Mouse (Mus musculus) heart, postnatal 0 days (tissue): Measurements from ENCODE around the gene Crocc. TPM values are rescaled to one million over a fixed set of nuclear protein-coding genes. Genes with fewer than 3 reads are reported as not detected.

Experiments
- ATAC-seq: fragments of 200-750 bp; cut with Nextera tagmentation; 2 replicates; pipeline ENCODE4 v1.8.0; 2017; ENCODE audit warnings: low read depth, moderate number of reproducible peaks, moderate library complexity; ENCODE audit not compliant: insufficient read depth
- DNase-seq: peaks from one replicate; pipeline ENCODE4 v3.0.0-alpha.2; 2016; ENCODE audit warnings: low spot score
- H3K27ac ChIP-seq: fragments of 300-500 bp; sonication (generic); 2 replicates; pipeline ENCODE4 v1.5.1; 2014; ENCODE audit warnings: low read depth, mild to moderate bottlenecking
- H3K27me3 ChIP-seq: fragments of 300-500 bp; sonication (generic); 2 replicates; pipeline ENCODE4 v1.6.1; 2014; ENCODE audit warnings: low read length, mixed read lengths; ENCODE audit not compliant: control insufficient read depth, insufficient read depth
- H3K36me3 ChIP-seq: fragments of 300-500 bp; sonication (generic); replicated peaks from 2 replicates; pipeline ENCODE4 v1.6.1; 2014; ENCODE audit warnings: low read length, mixed read lengths; ENCODE audit not compliant: control insufficient read depth, insufficient read depth
- H3K4me1 ChIP-seq: fragments of 300-500 bp; sonication (generic); 2 replicates; pipeline ENCODE4 v1.6.1; 2014; ENCODE audit warnings: antibody characterized with exemption; ENCODE audit not compliant: control insufficient read depth, insufficient read depth
- H3K4me2 ChIP-seq: fragments of 300-500 bp; sonication (generic); 2 replicates; pipeline ENCODE4 v1.6.1; 2014; ENCODE audit warnings: low read depth, mild to moderate bottlenecking, low read length, moderate library complexity
- H3K4me3 ChIP-seq: fragments of 300-500 bp; sonication (generic); 2 replicates; pipeline ENCODE4 v1.5.1; 2014; ENCODE audit warnings: low read depth, low read length
- H3K9ac ChIP-seq: fragments of 300-500 bp; sonication (generic); replicated peaks from 2 replicates; pipeline ENCODE4 v1.6.1; 2014; ENCODE audit warnings: low read depth, low read length, mixed read lengths
- H3K9me3 ChIP-seq: fragments of 300-500 bp; sonication (generic); replicated peaks from 2 replicates; pipeline ENCODE4 v1.6.1; 2016; ENCODE audit warnings: low read length; ENCODE audit not compliant: control insufficient read depth
- CTCF ChIP-seq: IDR thresholded peaks from 2 replicates; pipeline ENCODE4 v1.5.1; 2016; ENCODE audit warnings: antibody characterized with exemption, control low read depth, low read depth
- EP300 ChIP-seq: IDR thresholded peaks from 2 replicates; pipeline ENCODE4 v1.6.1; 2016; ENCODE audit warnings: antibody characterized with exemption, low read depth
- WGBS: fragments of 180-500 bp; shearing (Covaris S2); extraction: QIAGEN DNeasy Blood & Tissue Kit; methylation state at CpG from one replicate; pipeline ENCODE4 v1.1.7; 2014; 5-methylcytosine and 5-hydroxymethylcytosine counted together
- polyA plus RNA-seq: library from polyadenylated mRNA; unstranded; fragments of >200 nt; fragmentation: Nextera tagmentation; extraction: Ambion mirVana; gene quantifications from 2 replicates; pipeline ENCODE4 v1.2.1, GENCODE M21; 2015
- total RNA-seq: library from RNA; depleted of rRNA; stranded (reverse); fragments of >200 nt; gene quantifications from 2 replicates; pipeline ENCODE4 v1.2.3, GENCODE M21; 2014; ENCODE audit warnings: low replicate concordance

Crocc gene
- total and polyA plus RNA-seq, 2 experiments from 2014 or later = 1.8 to 4.9 TPM

DNA sequence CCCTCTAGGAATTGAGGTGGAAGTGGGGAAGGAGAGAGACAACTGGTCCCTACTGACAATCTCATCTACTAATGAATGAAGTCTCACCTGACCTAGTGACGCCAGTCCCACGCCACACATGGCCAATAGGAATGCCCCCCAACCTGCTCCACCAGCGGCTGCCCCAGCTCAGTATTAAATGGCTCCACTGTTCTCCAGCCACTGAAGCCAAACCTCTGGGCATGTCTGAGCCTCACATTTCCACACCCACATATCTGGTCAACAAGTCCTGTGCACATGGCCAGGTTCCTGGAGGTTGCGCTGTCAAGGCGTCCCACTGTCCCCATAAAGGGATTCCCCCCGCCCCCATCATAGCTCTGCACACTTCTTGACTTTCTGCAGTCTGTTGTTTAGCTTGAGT, 75.8 kb downstream of the Crocc start:
- ATAC-seq = no peak
- no peak overlapping the region for H3K4me3 ChIP-seq
- WGBS = 85% methylated on average over 6 of the region's 6 CpGs

DNA sequence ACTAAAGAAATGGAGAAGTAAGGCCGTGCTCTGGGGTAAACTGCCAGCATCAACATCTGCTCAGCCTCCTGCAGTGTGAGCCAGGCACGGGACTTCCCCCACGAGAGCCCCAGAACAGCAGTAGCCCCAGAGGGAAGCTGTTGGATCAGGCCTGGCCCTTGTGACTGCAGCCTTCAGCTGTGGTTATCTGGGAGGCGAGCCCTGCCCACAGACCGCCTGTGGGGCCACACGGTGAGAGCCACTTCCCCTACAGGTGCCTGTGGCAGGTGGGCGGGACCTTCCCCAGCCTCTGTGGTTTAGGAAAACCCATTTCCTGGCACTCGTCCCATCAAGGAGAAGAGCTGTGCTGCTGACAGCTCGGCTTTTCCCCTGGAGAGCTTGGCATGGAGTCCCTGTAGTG, 76.9 kb downstream of the Crocc start:
- ATAC-seq (peak; percentile 42; the same call in 1 of the 2 replicates), DNase-seq (peak; percentile 44)
- no peaks in the 10 kb centered on the region for H3K9me3 ChIP-seq
- peaks cover 15% of the 10 kb centered on the region for H3K36me3 ChIP-seq
- no peak for TF ChIP-seq EP300
- TF ChIP-seq CTCF = no peak
- H3K4me3 ChIP-seq = no peak overlapping the region
- H3K9ac ChIP-seq = no peak overlapping the region
- H3K4me2 ChIP-seq = 0 out of 2 replicates have a peak overlapping the region, but pooled peaks have one; percentile 15
- WGBS = 7% methylated on average over 9 of the region's 9 CpGs
- peaks cover 12% of the 10 kb centered on the region for H3K4me1 ChIP-seq
- no peaks in the 10 kb centered on the region for H3K27me3 ChIP-seq
- peak overlapping the region; percentile 5; the same call in 1 of the 2 replicates for H3K27ac ChIP-seq

More for the DNA sequence above, 75.8 kb downstream of the Crocc start:
- no peak overlapping the region for H3K9ac ChIP-seq
- peaks cover 12% of the 10 kb centered on the region for H3K4me1 ChIP-seq
- H3K36me3 ChIP-seq = peaks cover 4% of the 10 kb centered on the region
- no peak for DNase-seq
- H3K27ac ChIP-seq = no peak overlapping the region
- H3K27me3 ChIP-seq = no peaks in the 10 kb centered on the region
- TF ChIP-seq CTCF = no peak
- TF ChIP-seq EP300 = no peak
- H3K4me2 ChIP-seq = no peak overlapping the region
- H3K9me3 ChIP-seq = no peaks in the 10 kb centered on the region

- TF ChIP-seq EP300 (no peak), CTCF (no peak)
- H3K27me3 ChIP-seq = no peaks in the 10 kb centered on the region
- DNase-seq = no peak
- H3K9me3 ChIP-seq = no peaks in the 10 kb centered on the region
- H3K4me1 ChIP-seq = peaks cover 12% of the 10 kb centered on the region
- WGBS = 52% methylated on average over 4 of the region's 4 CpGs
- H3K27ac ChIP-seq = no peak overlapping the region
- H3K9ac ChIP-seq = no peak overlapping the region
- no peak overlapping the region for H3K4me2 ChIP-seq
- no peak overlapping the region for H3K4me3 ChIP-seq
- no peak for ATAC-seq
- peaks cover 21% of the 10 kb centered on the region for H3K36me3 ChIP-seq
Measured at GRCm38 (mm10) chr4:140982808-140983207, 77.5 kb downstream of the Crocc start.

DNA sequence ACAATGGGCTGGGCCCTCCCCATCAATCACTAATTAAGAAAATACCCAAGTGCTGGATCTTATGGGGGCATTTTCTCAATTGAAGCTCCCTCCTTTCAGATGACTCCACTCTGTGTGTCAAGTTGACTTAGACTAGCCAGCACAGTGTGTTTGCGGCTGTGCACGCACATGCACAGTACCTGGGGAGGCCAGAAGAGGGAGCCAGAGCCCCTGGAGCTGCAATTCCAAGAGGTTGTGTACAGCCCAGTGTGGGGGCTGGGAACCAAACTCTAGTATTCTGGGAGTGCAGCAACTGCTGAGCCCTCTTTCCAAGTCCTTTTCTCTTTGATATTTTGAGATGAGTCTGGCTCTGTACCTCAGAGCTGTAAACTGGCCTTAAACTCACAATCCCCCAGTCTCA, 78.7 kb downstream of the Crocc start:
- Histone ChIP-seq H3K9me3 (no peaks in the 10 kb centered on the region), H3K9ac (no peak overlapping the region), H3K27me3 (no peaks in the 10 kb centered on the region), H3K4me1 (peaks cover 6% of the 10 kb centered on the region; the same call in 1 of the 2 replicates), H3K4me3 (no peak overlapping the region), H3K36me3 (peaks cover 32% of the 10 kb centered on the region), H3K27ac (no peak overlapping the region), H3K4me2 (no peak overlapping the region)
- WGBS = 94% methylated on average over 2 of the region's 2 CpGs
- TF ChIP-seq EP300 = no peak
- TF ChIP-seq CTCF = 0 out of 2 replicates have a peak, but pooled peaks have one; percentile 3
- DNase-seq (no peak), ATAC-seq (no peak)

GRCm38 (mm10) chr4:140977886-140978692, 82.3 kb downstream of the Crocc start:
- TF ChIP-seq EP300 (no peak), CTCF (no peak)

DNA sequence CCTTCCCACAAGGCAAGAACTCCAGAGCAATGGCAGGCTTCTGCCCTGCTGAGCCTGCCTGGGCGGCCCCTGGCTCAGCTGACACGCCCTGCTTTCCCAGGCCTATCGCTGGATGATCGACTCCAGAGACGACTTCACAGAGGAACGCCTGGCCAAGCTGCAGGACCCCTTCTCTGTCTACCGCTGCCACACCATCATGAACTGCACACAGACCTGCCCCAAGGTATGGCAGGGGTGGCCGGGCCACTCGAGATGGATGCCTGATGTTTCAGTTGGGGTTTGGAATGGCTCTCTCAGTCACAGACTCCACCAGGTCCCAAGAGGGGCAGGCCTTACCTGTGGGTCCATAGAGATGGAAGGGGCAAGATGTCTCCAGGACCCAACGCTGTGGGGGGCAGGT, 83.1 kb downstream of the Crocc start:
- H3K27ac ChIP-seq = no peak overlapping the region
- DNase-seq = no peak
- no peak overlapping the region for H3K4me2 ChIP-seq
- WGBS = 83% methylated on average over 10 of the region's 10 CpGs
- H3K4me3 ChIP-seq = no peak overlapping the region
- no peaks in the 10 kb centered on the region for H3K9me3 ChIP-seq
- H3K4me1 ChIP-seq = no peaks in the 10 kb centered on the region
- peaks cover 76% of the 10 kb centered on the region for H3K36me3 ChIP-seq
- no peak overlapping the region for H3K9ac ChIP-seq
- no peaks in the 10 kb centered on the region for H3K27me3 ChIP-seq
- no peak for ATAC-seq
- TF ChIP-seq CTCF (no peak), EP300 (no peak)

More at GRCm38 (mm10) chr4:140977886-140978692, 82.3 kb downstream of the Crocc start:
- no peak overlapping the region for H3K27ac ChIP-seq
- H3K36me3 ChIP-seq = peaks cover 68% of the 10 kb centered on the region
- DNase-seq (no peak), ATAC-seq (no peak)
- H3K4me3 ChIP-seq = no peak overlapping the region
- H3K9me3 ChIP-seq = no peaks in the 10 kb centered on the region
- H3K4me2 ChIP-seq = no peak overlapping the region
- no peaks in the 10 kb centered on the region for H3K27me3 ChIP-seq
- 0 out of 2 replicates have a peak, but pooled peaks cover under 1% of the 10 kb centered on the region for H3K4me1 ChIP-seq
- 81% methylated on average over 14 of the region's 14 CpGs for WGBS
- H3K9ac ChIP-seq = no peak overlapping the region
